Mouse (Mus musculus): ENCODE data around the gene Map3k6. TPM values are rescaled to one million over a fixed set of nuclear protein-coding genes. Genes with fewer than 3 reads are reported as not detected.

Map3k6 gene
- 9.0 and 10.4 TPM in 2 replicates for polyA plus RNA-seq (2012; rRNA removed)

DNA sequence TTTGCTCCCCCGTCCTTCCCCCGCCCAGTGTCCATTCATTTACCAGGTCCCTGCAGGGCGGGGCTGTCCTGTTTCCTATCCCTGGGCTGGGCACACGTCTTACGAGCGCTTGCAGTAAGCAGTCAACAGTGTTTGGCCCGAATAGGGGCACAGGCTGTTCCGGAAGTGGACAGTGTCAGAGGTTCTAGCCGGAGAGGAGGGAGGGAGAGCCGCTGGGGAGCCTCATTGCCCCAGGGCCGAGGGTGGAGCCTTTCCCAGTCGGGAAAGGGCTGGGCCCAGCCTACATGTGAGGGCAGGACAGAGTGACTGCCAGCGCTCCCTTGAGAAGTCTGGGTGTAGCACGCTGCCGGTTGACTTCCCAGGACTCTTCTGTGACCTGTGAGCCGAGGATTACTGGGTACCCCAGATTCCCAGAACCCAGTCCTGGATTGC is at the start of gene Map3k6:
Gene Map3k6, plus strand, starts transcription at position 329 of the 432 bp plus-strand sequence.

DNA sequence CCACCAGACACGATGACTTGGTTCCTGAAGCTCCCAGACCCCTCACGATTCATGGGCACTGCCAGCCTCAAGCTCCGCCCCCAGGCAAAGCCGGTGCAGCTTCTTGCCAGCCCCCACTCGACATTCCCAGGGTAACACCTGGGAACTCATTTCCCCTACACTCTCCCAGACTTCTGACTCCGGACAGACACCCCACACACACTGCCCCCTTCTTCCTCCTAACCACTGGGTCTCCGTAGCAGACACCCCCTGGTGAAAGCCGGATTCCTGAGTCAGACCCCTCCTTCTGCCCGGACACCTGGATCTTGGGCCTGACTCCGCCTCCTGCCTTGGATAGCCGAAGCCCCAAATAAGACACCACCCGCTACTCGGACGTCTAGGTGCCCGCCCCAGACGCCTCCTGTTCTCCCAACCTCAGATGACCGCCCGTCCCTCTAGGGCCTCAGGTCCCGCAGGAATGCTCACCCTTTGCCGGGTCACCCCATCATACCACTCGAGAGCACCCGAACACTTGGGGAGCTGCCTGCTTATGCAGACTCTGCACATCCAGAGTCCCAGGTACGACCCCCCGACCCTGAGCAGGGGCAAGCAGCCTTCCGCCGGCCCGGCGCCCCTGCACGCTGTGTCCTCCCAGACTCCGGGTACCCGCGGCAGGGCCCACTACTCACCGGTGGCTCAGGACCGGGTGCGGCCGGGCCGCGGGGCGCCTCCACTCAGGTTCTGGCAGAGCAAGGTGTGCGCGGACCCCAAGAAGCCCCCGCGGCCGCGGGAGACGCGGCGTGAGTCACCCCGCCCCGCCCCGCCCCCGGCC is 28.7 kb upstream of the Map3k6 start, which contains the start of the genes Cd164l2 and Gpr3:
Gene Cd164l2, plus strand, starts transcription at position 381 of the 811 bp plus-strand sequence.
Gene Gpr3, minus strand, starts transcription at position 786 of the 811 bp plus-strand sequence.

DNA sequence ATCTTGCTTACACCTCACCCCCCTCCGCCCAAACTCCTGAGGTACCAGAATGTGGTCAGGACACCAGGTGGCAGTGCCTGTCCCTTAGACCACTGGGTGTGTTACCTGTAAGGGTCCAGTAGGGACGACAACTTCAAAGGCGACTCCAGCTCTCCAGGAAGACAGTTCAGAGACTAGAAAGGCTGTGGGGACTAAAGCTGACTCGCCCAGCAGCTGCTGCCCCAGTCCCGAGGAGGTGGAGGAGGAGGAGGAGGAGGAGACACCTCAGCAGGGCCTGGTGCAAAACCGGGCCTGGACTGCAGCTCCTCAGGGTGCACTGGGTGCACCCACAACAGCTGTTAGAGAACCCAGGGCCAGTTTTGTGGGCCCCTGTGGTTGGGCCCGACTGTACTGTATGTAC is 22.3 kb downstream of the Map3k6 start, which contains the start of gene Sytl1:
Gene Sytl1, minus strand, starts transcription at position 232 of the 400 bp plus-strand sequence.

DNA sequence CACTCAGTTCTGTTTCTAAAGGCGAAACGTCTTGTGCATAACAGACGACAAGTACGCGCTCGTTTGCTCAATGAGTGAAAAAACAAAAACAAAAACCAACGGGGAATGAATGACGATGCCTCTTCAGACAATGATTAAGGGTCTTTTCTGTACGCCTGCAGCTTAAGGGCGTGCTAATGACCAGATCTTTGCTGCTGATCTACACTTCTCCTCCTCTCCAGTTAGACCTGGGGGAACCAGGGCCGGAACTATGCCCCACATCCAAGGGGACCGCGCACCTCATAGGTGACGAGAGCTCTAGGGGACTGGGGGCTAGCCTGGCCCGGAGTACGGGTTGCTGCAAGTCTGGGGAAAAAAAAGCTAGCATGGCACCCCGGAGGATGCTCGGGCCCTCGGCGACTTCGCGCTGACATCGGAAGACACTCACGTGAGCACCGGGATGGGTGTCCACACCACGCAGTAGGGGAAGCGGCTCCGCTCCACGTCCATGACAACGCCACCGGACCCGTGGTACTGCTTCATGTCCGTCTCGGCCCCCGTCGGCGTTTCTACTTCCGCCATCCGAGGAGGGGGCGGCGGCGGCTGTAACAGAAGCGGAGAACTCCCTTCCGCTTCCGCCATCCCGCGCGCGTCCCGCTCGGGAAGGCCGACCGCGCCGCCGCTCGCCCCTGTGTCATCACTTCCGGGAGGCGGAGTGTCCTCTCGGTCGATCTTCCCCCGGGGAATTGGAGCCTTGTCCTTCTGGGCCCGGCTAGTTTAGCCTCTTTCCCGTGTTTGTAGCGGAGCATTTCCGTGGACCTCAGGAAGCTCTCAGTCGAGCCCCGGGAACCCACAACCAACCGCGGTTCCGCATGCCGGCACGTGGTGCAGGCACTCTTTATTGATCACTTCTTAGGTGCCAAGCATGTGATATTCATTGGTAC is 36.7 kb downstream of the Map3k6 start, which contains the start of gene Tmem222:
Gene Tmem222, minus strand, starts transcription at position 689 of the 923 bp plus-strand sequence.

Other genes starting within 250 kb of the Map3k6 start
- 16.2 and 18.2 TPM in 2 replicates for gene Ahdc1, start 229.6 kb upstream of the Map3k6 start, polyA plus RNA-seq (2012; rRNA removed)
- 27.1 and 30.1 TPM in 2 replicates for gene Wasf2, start 110.3 kb upstream of the Map3k6 start, polyA plus RNA-seq (2012; rRNA removed)
- 2.5 and 3.3 TPM in 2 replicates for gene Cd164l2, start 28.7 kb upstream of the Map3k6 start, polyA plus RNA-seq (2012; rRNA removed)
- gene Gpr3, start 28.3 kb upstream of the Map3k6 start, polyA plus RNA-seq (2012; rRNA removed): 0.08 and 0.09 TPM in 2 replicates
- gene Sytl1, start 22.3 kb downstream of the Map3k6 start, polyA plus RNA-seq (2012; rRNA removed): 78.4 and 102 TPM in 2 replicates
- 29.8 and 32.1 TPM in 2 replicates for gene Tmem222, start 37.0 kb downstream of the Map3k6 start, polyA plus RNA-seq (2012; rRNA removed)
- gene Wdtc1, start 112.7 kb downstream of the Map3k6 start, polyA plus RNA-seq (2012; rRNA removed): 25.4 and 25.7 TPM in 2 replicates
- 114 and 144 TPM in 2 replicates for gene Slc9a1, start 128.9 kb downstream of the Map3k6 start, polyA plus RNA-seq (2012; rRNA removed)
- 15.0 and 35.0 TPM in 2 replicates for gene Tent5b, start 239.3 kb downstream of the Map3k6 start, polyA plus RNA-seq (2012; rRNA removed)

All from stomach, adult 2 months (tissue).